Mouse (Mus musculus): ENCODE results near the gene Pde4dip.
A peak's percentile ranks its signal among the peaks of the same experiment; 100 is the strongest.

Gene Pde4dip

DNA sequence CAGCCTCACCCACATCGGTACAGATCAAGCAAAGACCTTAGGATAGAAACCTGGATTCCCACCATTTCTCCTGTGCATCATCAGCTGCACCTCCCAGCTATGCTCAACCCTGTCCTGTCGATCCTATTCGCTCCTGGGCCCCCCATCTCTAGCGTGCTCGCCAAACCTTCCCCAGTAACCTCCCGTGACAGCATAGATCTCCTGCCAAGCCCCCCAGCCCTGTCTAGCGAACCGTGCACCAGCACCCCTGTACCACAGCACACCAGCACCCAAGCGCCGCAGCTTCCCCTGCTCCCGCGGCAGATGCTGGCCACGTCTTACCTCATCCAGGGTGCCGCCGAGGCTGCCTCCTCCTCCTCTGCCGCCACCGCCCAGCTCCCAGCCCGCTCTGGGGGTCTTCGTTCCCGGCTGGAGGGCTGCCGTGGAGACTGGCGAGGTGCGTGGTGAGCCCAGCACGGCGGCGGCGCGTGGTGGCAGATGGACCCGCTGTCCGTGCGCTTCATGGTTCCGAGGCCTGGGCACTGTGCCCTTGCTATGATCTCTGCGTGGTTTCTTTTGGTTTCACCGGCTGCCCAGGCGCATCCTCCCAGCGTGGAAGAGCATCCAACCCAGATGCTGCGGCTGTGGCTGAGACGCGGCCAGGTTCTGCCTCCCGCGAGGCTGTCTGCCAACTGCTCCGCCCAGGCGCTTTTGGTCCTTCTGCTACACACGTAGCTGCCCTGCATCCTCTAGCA is at the start of gene Pde4dip:
Pde4dip (minus strand) TSS at position 540 of the 734 bp plus-strand sequence.
- no peak for DNase-seq (ENCODE audit: low spot score in 2 of 2)

DNA sequence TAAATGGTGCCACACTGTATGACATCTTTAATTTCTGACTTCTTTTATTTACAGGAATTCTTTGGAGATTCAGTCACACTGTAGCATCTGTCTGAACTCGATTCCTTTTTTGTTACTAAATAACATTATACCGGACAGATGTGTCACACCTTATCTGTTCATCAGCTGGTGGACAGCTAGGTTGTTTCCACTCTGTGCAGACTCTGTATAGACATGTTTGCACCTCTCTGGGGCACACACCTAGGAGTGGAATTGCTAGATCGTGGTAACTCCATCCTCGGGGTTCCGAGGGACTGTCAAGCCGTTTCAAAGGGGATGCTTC is 49.4 kb upstream of the Pde4dip start:
- no peak for DNase-seq (ENCODE audit: low spot score in 2 of 2)

DNA sequence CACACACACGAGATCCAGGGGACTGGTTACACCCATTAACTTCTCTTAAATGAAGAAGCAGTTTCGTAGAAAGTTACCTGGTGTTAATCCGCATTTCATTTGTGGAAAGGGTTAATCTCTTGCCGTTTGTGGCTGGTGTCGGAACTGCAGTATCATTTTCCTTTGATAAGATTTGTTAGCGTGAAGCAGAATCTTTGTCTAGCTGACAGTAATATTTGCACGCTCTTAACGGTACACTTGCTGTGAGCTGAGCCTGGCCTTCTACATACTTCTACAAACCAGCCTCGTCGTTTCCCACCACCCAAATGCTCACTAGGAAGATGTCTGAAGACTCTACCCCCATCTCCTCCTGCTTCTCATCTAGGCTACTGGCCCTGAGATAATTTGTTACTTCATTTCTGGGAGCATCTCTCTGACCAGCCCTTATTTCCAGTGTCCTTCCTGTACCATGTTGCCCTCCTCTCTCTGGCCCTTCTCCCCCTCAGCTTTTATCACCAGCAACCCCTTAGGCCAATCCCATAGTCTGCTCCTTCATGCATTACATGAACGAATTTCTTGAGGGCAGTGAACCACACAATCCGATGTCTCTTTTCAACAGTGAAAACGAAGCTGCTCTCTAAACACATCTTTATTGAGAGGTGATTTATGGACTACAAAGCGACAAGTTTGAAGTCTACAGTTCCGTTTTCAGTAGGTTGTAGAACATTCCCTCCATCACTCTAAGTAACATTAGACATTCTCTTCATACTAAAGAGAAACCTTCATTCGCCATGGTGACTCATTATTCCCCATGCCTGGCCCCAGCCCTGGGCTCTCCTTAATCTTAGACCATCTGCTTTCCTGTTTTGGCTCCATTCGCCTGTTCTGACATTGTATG is 48.8 kb upstream of the Pde4dip start:
- DNase-seq (ENCODE audit: low spot score in 2 of 2): no peak

DNA sequence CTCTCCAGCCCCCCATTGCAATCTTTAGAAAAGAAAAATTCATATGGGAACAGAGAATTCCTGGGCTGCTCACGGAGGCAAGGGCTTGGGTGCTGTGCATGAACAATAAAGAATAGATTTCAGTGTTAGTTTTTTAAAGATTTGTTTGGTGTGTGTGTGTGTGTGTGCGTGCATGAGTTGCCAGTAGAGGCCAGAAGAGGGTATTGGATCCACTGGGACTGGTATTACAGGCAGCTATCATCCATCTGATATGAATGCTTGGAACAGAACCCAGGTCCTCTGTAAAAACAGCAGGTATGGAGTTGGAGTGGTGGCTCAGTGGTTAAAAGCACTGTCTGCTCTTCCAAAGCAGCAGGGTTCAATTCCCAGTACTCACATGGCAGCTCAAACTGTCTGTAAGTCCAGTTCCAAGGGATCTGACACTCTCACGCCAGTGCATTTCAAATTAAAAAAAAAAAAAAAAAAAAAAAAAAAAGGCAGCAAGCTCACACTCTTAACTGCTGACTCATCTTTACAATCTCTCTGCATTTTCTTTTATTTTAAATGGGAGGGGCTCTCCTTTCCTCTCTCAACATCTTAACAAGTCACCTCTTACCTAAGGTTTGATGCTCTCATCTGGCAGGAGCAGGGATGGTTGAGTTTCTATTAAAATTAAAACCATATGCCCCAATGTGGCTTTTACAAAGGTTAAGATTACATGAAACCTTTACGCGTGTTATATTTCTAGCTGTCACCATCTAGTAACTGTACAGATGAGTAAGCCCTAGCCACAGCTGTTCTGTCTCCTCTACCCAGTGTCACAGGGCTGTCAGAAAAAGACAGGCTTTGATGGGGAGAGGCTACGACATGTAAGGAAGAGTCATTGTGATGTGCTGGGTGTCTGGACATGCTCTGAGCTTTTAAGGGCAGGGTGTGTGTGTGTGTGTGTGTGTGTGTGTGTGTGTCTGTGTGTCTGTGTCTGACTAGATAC is 46.1 kb upstream of the Pde4dip start:
- DNase-seq (ENCODE audit: low spot score in 2 of 2): no peak

DNA sequence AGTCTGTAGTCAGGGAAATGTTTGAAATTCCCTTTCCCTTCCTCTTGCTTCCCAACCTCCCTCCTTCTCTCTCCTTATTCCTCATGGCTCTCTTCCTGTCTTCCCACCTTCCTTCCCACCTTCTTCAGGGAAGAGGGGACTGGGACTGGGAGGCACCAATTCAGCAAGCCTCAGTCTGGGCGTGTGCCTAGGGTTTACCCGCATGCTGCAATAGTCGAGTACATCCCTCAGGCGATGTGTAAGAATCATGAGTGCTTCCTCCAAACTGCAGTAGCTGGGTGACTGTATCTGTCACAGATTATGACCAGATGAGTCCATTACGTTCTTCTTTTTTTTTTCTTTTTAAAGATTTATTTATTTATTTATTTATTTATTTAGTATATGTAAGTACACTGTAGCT is 45.3 kb upstream of the Pde4dip start:
- peak in 1 of 2 experiments; percentile 24 for DNase-seq (ENCODE audit: low spot score in 2 of 2)

DNA sequence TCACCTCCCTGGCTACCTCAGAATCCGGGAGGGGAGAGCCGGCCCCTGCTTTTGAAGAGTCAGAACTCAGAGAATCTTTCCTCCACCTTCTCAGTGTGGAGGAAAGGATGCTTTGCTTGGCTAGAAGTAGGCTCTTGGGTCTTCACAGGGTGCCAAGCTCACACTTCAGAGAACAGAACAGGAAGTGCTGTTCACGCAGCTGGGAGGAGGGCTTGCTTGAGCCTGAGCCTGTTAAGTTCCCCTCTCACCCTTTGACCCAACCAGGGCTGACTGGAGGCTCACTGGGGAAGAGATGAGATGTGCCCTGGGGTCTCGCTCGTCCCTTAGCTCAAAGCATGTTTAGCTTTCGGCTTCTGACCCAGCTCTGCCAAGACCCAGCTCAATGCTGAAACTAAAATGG is 44.7 kb upstream of the Pde4dip start:
- DNase-seq (ENCODE audit: low spot score in 2 of 2): peak; percentile 81 to 82

DNA sequence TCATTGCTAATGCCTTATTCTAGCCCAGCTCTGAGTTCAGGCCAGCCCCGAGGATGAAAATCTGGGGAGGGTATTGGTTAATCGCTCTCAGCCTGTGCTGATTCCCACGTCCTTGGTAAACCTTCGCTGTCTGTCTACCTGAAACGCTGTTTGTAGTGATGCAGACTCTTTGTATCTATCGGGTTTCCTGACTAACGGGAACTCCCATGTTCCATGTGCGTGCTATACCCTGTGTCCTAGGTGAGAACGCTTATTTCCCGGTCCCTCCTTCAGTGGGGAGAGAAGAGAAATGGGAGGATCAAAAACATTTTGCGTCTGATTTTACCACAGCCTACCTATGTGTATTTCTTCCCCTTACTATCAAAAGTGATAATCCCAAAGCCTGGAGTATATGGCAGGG is 44.3 kb upstream of the Pde4dip start:
- no peak for DNase-seq (ENCODE audit: low spot score in 2 of 2)

DNA sequence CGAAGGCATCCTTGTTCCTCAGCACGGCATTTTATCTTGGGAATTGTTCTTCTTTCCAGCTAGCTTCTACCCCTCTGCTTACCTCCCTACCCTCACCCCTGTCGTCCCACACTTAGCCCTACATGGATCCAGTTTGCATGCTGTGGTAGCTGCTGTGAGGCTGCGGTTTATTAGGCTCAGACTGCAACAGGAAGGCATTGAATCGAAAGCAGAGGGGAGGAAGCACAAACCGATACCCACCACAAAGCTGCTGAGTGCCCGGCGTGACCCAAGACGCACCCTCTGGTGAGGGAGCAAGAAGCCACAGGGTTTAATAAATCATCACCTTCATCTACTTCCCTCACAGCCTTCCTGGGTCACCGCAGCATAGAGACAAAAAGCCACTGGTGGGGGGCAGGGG is 43.6 kb upstream of the Pde4dip start:
- DNase-seq (ENCODE audit: low spot score in 2 of 2): peak; percentile 88 to 89

DNA sequence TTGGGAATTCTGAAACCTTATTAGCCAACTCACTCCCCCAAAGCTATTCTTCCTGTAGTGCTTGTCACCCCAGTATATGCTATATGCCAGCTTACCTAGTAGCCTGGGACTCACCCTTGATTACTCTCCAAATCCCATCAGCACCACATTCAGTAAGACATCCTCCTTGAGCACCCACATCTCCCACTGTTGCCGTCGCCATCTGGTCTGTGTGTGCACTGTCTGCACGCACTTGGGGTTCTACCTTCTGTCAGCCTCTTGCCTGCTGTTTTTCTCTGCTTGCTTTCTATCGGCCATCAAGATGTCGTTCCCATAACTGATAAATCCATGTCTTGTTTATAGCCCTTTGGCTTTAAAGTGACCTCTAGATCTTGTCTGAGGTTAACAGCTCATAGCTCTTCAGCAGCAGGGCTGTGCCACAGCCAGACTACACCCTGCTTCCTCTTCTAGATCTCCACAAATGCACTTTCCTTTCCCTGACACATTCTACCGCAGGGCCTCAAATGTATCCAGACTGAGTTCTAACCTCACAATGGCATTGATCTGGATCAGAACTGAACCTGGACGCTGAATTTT is 42.9 kb upstream of the Pde4dip start:
- DNase-seq (ENCODE audit: low spot score in 2 of 2): peak; percentile 23 to 32

DNA sequence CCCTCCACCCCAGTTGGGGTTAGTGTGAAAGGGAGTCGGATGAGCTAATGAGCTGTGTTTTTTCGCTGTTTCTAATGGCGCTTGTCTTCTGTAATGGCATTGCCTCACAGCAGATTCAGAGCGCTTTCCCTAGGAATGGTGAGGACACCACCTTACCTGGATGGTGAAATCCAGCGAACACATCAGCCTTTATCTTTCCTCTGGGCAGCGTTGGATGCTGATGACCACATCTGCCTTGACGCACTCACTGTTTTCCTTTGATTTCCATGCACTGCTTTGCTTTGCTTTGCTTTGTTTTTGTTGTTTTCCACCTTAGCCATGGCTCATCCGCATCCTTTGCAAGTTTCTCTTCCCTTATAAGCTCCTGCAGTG is 42.3 kb upstream of the Pde4dip start:
- DNase-seq (ENCODE audit: low spot score in 2 of 2): no peak

DNA sequence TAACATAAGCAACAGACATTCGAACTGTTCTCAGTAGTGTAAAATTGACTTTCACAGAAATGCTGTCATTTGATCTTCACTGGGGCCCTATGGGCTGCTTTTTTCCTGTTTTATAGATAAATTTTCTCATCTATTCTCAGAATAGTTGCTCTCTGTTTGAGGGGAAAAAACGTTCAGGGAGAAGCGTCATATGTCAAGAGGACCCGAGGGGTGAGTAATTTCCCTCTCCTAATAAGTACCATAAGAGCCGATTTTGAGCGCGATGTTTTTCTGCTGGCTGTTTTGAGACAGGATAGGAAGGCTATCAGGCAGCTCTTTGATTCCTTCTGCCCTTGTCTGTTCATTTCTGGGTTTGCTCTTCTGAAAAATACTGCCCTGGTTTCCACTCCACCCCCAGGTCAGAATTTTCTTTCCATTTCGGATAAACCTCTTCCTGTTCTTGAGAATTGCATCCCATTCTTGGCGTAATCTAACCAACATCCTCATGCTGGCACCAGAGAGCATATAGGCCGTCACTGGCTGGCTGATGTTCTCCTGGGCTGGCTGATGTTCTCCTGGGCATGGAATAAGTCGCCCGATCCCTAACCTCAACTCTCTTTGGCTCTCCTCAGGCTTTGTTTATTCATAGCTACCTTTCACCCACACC is 41.8 kb upstream of the Pde4dip start:
- no peak for DNase-seq (ENCODE audit: low spot score in 2 of 2)

DNA sequence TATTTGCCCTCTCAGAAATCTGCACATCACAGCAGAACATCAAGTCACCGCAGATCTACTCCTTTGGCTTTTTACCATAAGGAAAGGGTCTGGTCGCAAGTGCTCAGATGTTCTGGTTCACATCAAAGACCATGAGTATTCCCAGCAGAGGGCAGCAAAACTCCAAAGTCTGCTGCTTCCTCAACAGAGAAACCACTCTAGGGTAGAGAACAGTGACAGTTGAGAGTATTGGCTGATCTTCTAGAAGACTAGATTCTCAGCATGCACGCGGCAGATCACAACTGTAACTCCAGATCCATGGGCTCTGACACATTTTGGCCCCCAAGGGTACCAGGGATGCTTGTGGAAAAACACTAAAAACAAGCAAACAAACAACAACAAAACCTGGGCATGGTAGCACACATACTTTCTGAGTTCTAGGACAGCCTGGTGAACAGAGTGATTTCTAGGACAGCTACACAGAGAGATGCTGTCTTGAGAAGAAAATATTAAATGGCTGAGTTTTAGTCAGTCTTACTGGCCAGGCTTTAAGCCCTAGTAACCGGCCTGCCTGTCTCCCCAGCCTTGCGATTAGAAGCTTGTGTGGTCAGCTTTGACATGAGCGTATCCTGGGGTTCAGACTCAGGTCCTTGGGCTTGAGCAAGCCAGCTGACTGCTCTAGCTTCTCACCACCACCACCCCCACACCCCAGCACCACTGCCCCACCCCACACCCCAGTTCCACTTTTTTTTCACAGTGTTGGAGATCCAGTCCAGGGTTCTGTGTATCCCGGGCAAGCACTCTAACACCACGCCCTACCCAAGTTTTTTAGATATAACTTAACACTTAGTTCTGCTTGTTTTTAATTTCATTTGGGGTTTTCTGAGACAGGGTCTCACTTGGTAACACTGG is 40.7 kb upstream of the Pde4dip start:
- DNase-seq (ENCODE audit: low spot score in 2 of 2): peak; percentile 71 to 80

DNA sequence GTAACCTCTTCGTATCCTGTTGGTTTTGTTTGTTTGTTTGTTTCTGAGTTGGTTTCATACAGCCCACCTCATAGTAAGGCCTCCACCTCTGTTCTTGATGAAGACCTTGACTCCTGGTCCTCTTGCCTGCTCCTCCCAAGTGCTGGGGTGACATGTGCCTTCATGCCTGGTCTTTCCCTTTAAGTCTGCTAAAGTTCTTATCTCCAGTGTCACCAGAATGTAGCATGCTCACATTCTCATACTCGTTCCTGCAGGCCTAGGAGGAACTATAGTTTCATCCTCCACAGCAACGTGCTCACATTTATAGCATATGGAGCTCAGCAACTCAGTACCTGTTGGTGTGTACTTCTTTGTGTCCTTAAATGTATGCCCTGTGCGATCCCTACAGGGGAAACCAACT is 38.8 kb upstream of the Pde4dip start:
- DNase-seq (ENCODE audit: low spot score in 2 of 2): no peak

DNA sequence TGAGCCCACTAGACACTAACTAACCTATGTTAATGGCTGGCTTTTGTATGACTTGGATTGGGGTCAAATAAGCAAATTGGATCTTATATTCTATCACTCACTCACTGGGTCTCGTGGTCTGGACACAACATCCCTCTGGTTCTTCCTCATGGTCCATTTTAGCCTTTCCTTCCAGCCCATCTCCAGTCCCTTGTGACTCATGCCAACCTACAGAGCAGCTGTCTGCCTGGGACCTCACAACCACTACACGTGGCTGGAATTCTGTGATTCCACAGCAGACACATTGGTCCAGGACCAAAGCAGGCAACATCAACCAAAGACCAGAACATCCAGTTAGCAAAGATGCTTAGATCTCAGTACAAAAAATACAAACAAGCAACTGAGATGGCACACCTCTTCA is 36.7 kb upstream of the Pde4dip start:
- no peak for DNase-seq (ENCODE audit: low spot score in 2 of 2)

DNA sequence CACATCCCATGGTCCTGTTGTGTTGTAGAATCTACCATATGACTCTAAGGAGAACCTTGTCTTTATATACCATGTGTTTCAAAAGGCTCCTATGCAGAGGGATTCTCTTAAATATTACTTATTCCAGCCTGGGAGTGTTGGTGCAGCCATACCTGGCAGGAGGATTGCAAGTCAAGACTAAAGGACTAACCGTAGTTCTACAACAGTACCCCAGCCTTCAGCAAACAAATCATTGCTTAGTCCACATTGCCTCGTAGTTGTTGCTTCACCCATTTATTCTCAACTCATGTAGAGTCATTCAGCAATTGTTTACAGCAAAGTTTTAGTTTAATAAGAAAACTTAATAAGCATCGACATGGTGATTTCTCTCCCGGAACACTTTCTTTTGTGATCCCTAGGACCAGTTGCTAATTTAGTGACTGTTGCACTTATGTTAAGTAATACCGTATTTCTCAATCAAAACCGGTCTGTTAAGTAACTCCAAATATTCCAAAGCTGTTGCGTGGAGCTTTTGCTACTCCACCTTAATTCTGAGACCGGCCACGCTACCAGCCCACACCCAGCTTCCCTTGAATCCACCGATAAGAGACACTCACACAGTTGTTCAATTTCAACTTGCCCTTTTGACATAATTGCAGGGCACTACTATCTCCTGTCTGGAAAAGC is 30.5 kb upstream of the Pde4dip start:
- no peak for DNase-seq (ENCODE audit: low spot score in 2 of 2)

DNA sequence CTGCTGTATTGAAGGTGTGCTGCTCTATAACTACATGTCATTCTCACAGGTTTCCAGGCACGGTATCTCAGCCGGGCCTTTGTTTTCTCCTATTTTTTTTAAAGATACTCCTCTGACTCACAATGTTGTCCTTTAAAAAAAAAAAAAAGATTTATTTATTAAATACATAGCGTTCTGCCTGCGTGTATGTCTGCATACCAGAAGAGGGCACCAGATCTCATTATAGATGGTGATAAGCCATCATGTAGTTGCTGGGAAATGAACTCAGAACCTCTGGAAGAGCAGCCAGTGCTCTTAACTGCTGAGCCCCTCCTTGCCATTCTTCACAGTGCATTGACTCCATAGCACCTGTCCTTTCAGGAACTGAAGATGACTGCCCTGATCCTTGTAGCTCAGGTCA is 26.6 kb upstream of the Pde4dip start:
- no peak for DNase-seq (ENCODE audit: low spot score in 2 of 2)

DNA sequence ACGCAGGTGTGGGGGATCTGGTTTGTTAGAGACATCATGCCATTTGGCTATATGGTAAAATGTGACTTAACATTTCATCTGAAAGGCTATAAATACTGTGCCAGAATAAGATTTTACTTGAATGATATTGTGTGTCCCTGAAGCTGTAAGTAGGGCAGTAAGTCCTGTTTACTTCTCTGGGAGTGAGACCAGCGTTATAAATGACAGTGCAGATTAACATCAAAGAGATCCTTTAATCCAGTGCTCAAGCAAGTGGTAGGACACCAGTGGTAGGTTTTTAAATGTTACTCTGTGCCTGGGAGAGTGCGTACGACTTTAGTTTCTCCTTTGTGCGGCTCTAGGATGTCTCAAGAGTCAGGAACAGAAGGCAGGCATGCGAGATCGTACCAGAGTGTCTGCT is 22.6 kb upstream of the Pde4dip start:
- no peak for DNase-seq (ENCODE audit: low spot score in 2 of 2)

DNA sequence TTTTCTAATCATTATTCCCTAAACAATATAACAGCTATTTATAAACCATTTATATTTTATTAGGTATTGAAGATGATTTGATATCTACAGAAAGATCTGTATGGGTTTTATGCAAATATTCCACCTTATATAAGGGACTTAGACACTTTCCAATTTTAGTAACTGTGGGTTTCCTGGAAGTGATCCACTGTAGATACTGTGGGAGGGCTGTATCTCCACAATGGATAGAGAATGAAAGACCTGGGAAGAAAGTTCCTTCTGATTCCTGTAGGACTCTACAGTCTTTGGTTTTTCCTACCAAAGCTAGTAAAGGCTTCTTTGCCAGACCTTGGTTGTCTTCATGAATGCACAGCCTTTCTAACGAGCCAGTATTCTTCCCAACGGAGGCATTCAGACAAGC is 21.2 kb upstream of the Pde4dip start:
- no peak for DNase-seq (ENCODE audit: low spot score in 2 of 2)

DNA sequence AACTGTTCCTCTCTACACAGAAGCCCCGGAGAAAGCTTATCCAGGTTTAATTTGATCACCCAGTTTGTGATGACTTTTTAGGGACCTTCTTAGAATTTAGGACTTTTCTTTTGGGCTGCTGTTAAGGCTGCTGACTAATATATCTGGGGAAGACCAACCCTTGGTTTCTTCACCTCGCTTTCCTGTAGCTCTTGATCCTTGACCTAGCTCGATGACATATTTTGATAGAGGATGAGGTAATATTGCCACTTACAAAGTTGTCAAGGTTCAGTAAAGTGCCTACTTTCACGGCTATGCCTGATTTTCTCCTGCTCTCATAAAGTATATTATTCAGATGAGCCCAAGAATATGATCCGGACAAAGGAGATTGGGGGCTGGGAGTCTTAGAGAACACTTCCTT is 13.1 kb upstream of the Pde4dip start:
- no peak for DNase-seq (ENCODE audit: low spot score in 2 of 2)

Data from spleen, postnatal 36 days (tissue).